Mouse (Mus musculus) 3T3-L1 (cell line): ENCODE measurements at regions not wholly inside any gene's neighbourhood (a gene's known extent, or its start where the extent isn't known, plus 50 kb on each side); places are given as distances from the start of the nearest gene placed in this dataset.
A peak's percentile ranks its signal among the peaks of the same experiment; 100 is the strongest.
"Not testable (repeated sequence)": the region's sequence is repeated elsewhere in the genome, so short reads cannot be mapped to it uniquely, and the experiment has no call there.

ENCODE experiments used
- DNase-seq: peaks from one replicate; pipeline ENCODE4 v3.0.0-alpha.2; 2015; ENCODE audit warnings: low read depth, low spot score

GRCm38 (mm10) chr6:68977959-68978358 lies 1442.4 kb upstream of the Tacstd2 start:
- no peak for DNase-seq

GRCm38 (mm10) chr6:68964012-68964411 lies 1428.4 kb upstream of the Tacstd2 start:
- DNase-seq: peak; percentile 13

- DNase-seq: peak; percentile 21
Measured at GRCm38 (mm10) chr6:68938104-68938503, 1402.5 kb upstream of the Tacstd2 start.

GRCm38 (mm10) chr6:68931860-68932259 lies 1396.3 kb upstream of the Tacstd2 start:
- DNase-seq: peak; percentile 8

- peak; percentile 6 for DNase-seq
Measured at GRCm38 (mm10) chr6:68915536-68915935, 1379.9 kb upstream of the Tacstd2 start.

GRCm38 (mm10) chr6:68884130-68884529 lies 1348.5 kb upstream of the Tacstd2 start:
- no peak for DNase-seq

GRCm38 (mm10) chr6:68852761-68853160 lies 1317.2 kb upstream of the Tacstd2 start:
- not testable (repeated sequence) for DNase-seq

GRCm38 (mm10) chr6:68852286-68852685 lies 1316.7 kb upstream of the Tacstd2 start:
- DNase-seq: no peak

- no peak for DNase-seq
Measured at GRCm38 (mm10) chr6:68835186-68835585, 1299.6 kb upstream of the Tacstd2 start.

GRCm38 (mm10) chr6:68834633-68835032 lies 1299.0 kb upstream of the Tacstd2 start:
- no peak for DNase-seq

GRCm38 (mm10) chr6:68828460-68828859 lies 1292.9 kb upstream of the Tacstd2 start:
- DNase-seq: not testable (repeated sequence)

GRCm38 (mm10) chr6:68813346-68813745 lies 1277.8 kb upstream of the Tacstd2 start:
- no peak for DNase-seq

GRCm38 (mm10) chr6:68799205-68799604 lies 1263.6 kb upstream of the Tacstd2 start:
- not testable (repeated sequence) for DNase-seq

- no peak for DNase-seq
Measured at GRCm38 (mm10) chr6:68771507-68771906, 1235.9 kb upstream of the Tacstd2 start.

GRCm38 (mm10) chr6:68750451-68750850 lies 1214.9 kb upstream of the Tacstd2 start:
- DNase-seq: no peak

GRCm38 (mm10) chr6:68749699-68750098 lies 1214.1 kb upstream of the Tacstd2 start:
- no peak for DNase-seq

- DNase-seq: no peak
Measured at GRCm38 (mm10) chr6:68738573-68738972, 1203.0 kb upstream of the Tacstd2 start.

GRCm38 (mm10) chr6:68736647-68737046 lies 1201.1 kb upstream of the Tacstd2 start:
- no peak for DNase-seq

- no peak for DNase-seq
Measured at GRCm38 (mm10) chr6:68736068-68736467, 1200.5 kb upstream of the Tacstd2 start.

GRCm38 (mm10) chr6:68711084-68711483 lies 1175.5 kb upstream of the Tacstd2 start:
- not testable (repeated sequence) for DNase-seq

- DNase-seq: not testable (repeated sequence)
Measured at GRCm38 (mm10) chr6:68704291-68704800, 1168.8 kb upstream of the Tacstd2 start.

- not testable (repeated sequence) for DNase-seq
Measured at GRCm38 (mm10) chr6:68680792-68681110, 1145.2 kb upstream of the Tacstd2 start.

- DNase-seq: no peak
Measured at GRCm38 (mm10) chr6:68680099-68680791, 1144.6 kb upstream of the Tacstd2 start.

GRCm38 (mm10) chr6:68668433-68668832 lies 1132.8 kb upstream of the Tacstd2 start:
- not testable (repeated sequence) for DNase-seq
